Mouse (Mus musculus): ENCODE data around the gene Gata3. TPM values are rescaled to one million over a fixed set of nuclear protein-coding genes. Genes with fewer than 3 reads are reported as not detected.

Gene Gata3
- polyA plus RNA-seq, 1 experiment, result 4.0 TPM

- no peak overlapping the region for H3ac ChIP-seq (ENCODE audit: control insufficient read depth, insufficient read length, low read depth)
- no peaks in the 10 kb centered on the region for H3K79me2 ChIP-seq (ENCODE audit: control insufficient read depth, insufficient read depth)
- no peaks in the 10 kb centered on the region for H3K36me3 ChIP-seq (ENCODE audit: control insufficient read depth, insufficient read depth)
- no peaks in the 10 kb centered on the region for H3K79me3 ChIP-seq (ENCODE audit: low read depth)
- H3K4me3 ChIP-seq (ENCODE audit: insufficient read depth, poor library complexity, severe bottlenecking), result no peak overlapping the region
- no peak for TF ChIP-seq CTCF (IDR thresholded peaks at IDR 0.05; ENCODE audit: control insufficient read depth, insufficient read depth, insufficient read length)
- TF ChIP-seq FOSL1 (IDR thresholded peaks at IDR 0.05; ENCODE audit: insufficient read depth, low read length, poor library complexity, severe bottlenecking), result no peak
- no peak for TF ChIP-seq MYOD1 (IDR thresholded peaks at IDR 0.05; ENCODE audit: control insufficient read depth, insufficient read length, low read depth)
- no peak for TF ChIP-seq USF1 (IDR thresholded peaks at IDR 0.05; ENCODE audit: low read depth)
- no peaks in the 10 kb centered on the region for H3K27me3 ChIP-seq (ENCODE audit: control insufficient read depth, insufficient read depth, insufficient read length)
These were observed 6.4 kb upstream of the Gata3 start for GRCm38 (mm10) chr2:9896097-9896770.

GRCm38 (mm10) chr2:9894836-9895593, 5.2 kb upstream of the Gata3 start:
- Histone ChIP-seq H3K79me2 (ENCODE audit: control insufficient read depth, insufficient read depth) (no peaks in the 10 kb centered on the region), H3ac (ENCODE audit: control insufficient read depth, insufficient read length, low read depth) (no peak overlapping the region), H3K4me3 (ENCODE audit: insufficient read depth, poor library complexity, severe bottlenecking) (no peak overlapping the region), H3K27me3 (ENCODE audit: control insufficient read depth, insufficient read depth, insufficient read length) (no peaks in the 10 kb centered on the region), H3K79me3 (ENCODE audit: low read depth) (no peaks in the 10 kb centered on the region), H3K36me3 (ENCODE audit: control insufficient read depth, insufficient read depth) (no peaks in the 10 kb centered on the region)
- TF ChIP-seq CTCF (IDR thresholded peaks at IDR 0.05; ENCODE audit: control insufficient read depth, insufficient read depth, insufficient read length), result no peak
- no peak for TF ChIP-seq MYOD1 (IDR thresholded peaks at IDR 0.05; ENCODE audit: control insufficient read depth, insufficient read length, low read depth)
- TF ChIP-seq MYOG (IDR thresholded peaks at IDR 0.05; ENCODE audit: control insufficient read depth, extremely low read depth, insufficient read length), result no peak
- no peak for TF ChIP-seq CEBPB (IDR thresholded peaks at IDR 0.05; ENCODE audit: low read depth)
- no peak for TF ChIP-seq FOSL1 (IDR thresholded peaks at IDR 0.05; ENCODE audit: insufficient read depth, low read length, poor library complexity, severe bottlenecking)
- TF ChIP-seq USF1 (IDR thresholded peaks at IDR 0.05; ENCODE audit: low read depth), result no peak
- no peak for TF ChIP-seq MAX (IDR thresholded peaks at IDR 0.05)

GRCm38 (mm10) chr2:9893272-9893953, 3.6 kb upstream of the Gata3 start:
- no peak overlapping the region for H3ac ChIP-seq (ENCODE audit: control insufficient read depth, insufficient read length, low read depth)
- no peaks in the 10 kb centered on the region for H3K79me2 ChIP-seq (ENCODE audit: control insufficient read depth, insufficient read depth)
- TF ChIP-seq USF1 (IDR thresholded peaks at IDR 0.05; ENCODE audit: low read depth), result no peak
- H3K4me3 ChIP-seq (ENCODE audit: insufficient read depth, poor library complexity, severe bottlenecking), result no peak overlapping the region
- no peaks in the 10 kb centered on the region for H3K27me3 ChIP-seq (ENCODE audit: control insufficient read depth, insufficient read depth, insufficient read length)
- H3K79me3 ChIP-seq (ENCODE audit: low read depth), result no peaks in the 10 kb centered on the region
- H3K36me3 ChIP-seq (ENCODE audit: control insufficient read depth, insufficient read depth), result no peaks in the 10 kb centered on the region

- Histone ChIP-seq H3ac (ENCODE audit: control insufficient read depth, insufficient read length, low read depth) (no peak overlapping the region), H3K4me3 (ENCODE audit: insufficient read depth, poor library complexity, severe bottlenecking) (no peak overlapping the region), H3K79me2 (ENCODE audit: control insufficient read depth, insufficient read depth) (no peaks in the 10 kb centered on the region), H3K27me3 (ENCODE audit: control insufficient read depth, insufficient read depth, insufficient read length) (no peaks in the 10 kb centered on the region), H3K79me3 (ENCODE audit: low read depth) (no peaks in the 10 kb centered on the region), H3K36me3 (ENCODE audit: control insufficient read depth, insufficient read depth) (no peaks in the 10 kb centered on the region)
- no peak for TF ChIP-seq CEBPB (IDR thresholded peaks at IDR 0.05; ENCODE audit: low read depth)
- no peak for TF ChIP-seq MYOD1 (IDR thresholded peaks at IDR 0.05; ENCODE audit: control insufficient read depth, insufficient read length, low read depth)
- TF ChIP-seq CTCF (IDR thresholded peaks at IDR 0.05; ENCODE audit: control insufficient read depth, insufficient read depth, insufficient read length), result no peak
- no peak for TF ChIP-seq USF1 (IDR thresholded peaks at IDR 0.05; ENCODE audit: low read depth)
- no peak for TF ChIP-seq MYOG (IDR thresholded peaks at IDR 0.05; ENCODE audit: control insufficient read depth, extremely low read depth, insufficient read length)
- TF ChIP-seq FOSL1 (IDR thresholded peaks at IDR 0.05; ENCODE audit: insufficient read depth, low read length, poor library complexity, severe bottlenecking), result no peak
- no peak for TF ChIP-seq MAX (IDR thresholded peaks at IDR 0.05)
These were observed 2.7 kb upstream of the Gata3 start for GRCm38 (mm10) chr2:9892541-9892940.

- Histone ChIP-seq H3ac (ENCODE audit: control insufficient read depth, insufficient read length, low read depth) (no peak overlapping the region), H3K27me3 (ENCODE audit: control insufficient read depth, insufficient read depth, insufficient read length) (no peaks in the 10 kb centered on the region), H3K79me2 (ENCODE audit: control insufficient read depth, insufficient read depth) (no peaks in the 10 kb centered on the region)
These were observed 1.1 kb upstream of the Gata3 start for GRCm38 (mm10) chr2:9890906-9891305.

More at GRCm38 (mm10) chr2:9890906-9891305, 1.1 kb upstream of the Gata3 start:
- no peaks in the 10 kb centered on the region for H3K79me3 ChIP-seq (ENCODE audit: low read depth)
- H3K36me3 ChIP-seq (ENCODE audit: control insufficient read depth, insufficient read depth), result no peaks in the 10 kb centered on the region
- TF ChIP-seq MAX (IDR thresholded peaks at IDR 0.05) (no peak), USF1 (IDR thresholded peaks at IDR 0.05; ENCODE audit: low read depth) (no peak), FOSL1 (IDR thresholded peaks at IDR 0.05; ENCODE audit: insufficient read depth, low read length, poor library complexity, severe bottlenecking) (no peak), MYOG (IDR thresholded peaks at IDR 0.05; ENCODE audit: control insufficient read depth, extremely low read depth, insufficient read length) (no peak), MYOD1 (IDR thresholded peaks at IDR 0.05; ENCODE audit: control insufficient read depth, insufficient read length, low read depth) (no peak), CTCF (IDR thresholded peaks at IDR 0.05; ENCODE audit: control insufficient read depth, insufficient read depth, insufficient read length) (no peak), CEBPB (IDR thresholded peaks at IDR 0.05; ENCODE audit: low read depth) (no peak)
- H3K4me3 ChIP-seq (ENCODE audit: insufficient read depth, poor library complexity, severe bottlenecking), result no peak overlapping the region

All from C2C12 (cell line).